Mouse (Mus musculus): ENCODE results near the gene Lcmt1. TPM values are rescaled to one million over a fixed set of nuclear protein-coding genes. Genes with fewer than 3 reads are reported as not detected.

Gene Lcmt1
- polyA plus RNA-seq (2012; rRNA removed), result 15.2 and 17.8 TPM in 2 replicates

DNA sequence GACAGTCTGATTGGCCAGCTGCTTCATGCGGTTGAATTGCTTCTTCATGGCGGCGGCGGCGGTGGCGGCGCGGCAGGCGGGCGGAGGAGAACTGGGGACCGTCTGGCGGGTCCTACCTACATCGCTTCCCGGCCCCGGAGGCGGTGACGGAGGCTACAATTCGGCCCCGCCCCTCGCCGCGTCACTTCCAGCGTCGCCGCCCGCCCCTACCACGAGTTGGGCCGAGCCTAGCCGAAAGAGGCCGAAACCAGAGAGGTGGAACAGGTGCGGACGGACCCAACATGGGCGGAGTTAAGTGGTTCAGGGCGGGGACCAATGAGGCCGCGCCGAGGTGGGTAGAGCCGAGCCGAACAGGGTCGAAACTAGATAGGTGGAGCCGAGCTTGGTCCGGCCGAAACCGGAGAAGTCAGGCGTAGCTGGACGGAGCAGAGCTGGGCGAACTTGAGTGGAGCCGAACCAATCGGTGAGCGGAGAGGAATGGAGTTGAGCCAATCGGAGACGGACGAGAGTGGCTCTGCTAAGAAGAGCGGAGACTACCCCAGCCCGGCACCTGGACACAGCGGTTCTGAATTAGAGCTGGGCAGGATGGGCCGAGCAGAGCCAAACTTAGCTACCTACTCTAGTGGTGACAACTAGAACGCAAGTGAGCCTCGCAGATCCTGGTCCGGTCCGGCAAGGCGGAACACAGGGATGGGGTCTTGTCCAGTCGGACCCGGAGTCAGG lies at the start of gene Lcmt1, which contains the start of gene Arhgap17:
Gene Lcmt1, plus strand, starts transcription at position 26 of the 723 bp plus-strand sequence.
Gene Arhgap17, minus strand, starts transcription at position 157 of the 723 bp plus-strand sequence.
- H3K4me1 ChIP-seq (ENCODE audit: control insufficient read depth, insufficient read depth, low read length), result peaks cover 27% of the 10 kb centered on the region
- TF ChIP-seq POLR2A (IDR thresholded peaks at IDR 0.05; ENCODE audit: borderline replicate concordance, extremely low read depth, low read depth, low read length), result peak; percentile 54; the same call in 1 of the 2 replicates
- TF ChIP-seq CTCF (IDR thresholded peaks at IDR 0.05; ENCODE audit: insufficient read depth, low read length), result no peak
- peak within 1 kb of the TSS; percentile 87 for H3K4me3 ChIP-seq (replicated peaks; ENCODE audit: extremely low read depth, low read depth, low read length)
- WGBS, result under 1% methylated on average over 64 of the region's 64 CpGs
- peak; percentile 94 for DNase-seq

DNA sequence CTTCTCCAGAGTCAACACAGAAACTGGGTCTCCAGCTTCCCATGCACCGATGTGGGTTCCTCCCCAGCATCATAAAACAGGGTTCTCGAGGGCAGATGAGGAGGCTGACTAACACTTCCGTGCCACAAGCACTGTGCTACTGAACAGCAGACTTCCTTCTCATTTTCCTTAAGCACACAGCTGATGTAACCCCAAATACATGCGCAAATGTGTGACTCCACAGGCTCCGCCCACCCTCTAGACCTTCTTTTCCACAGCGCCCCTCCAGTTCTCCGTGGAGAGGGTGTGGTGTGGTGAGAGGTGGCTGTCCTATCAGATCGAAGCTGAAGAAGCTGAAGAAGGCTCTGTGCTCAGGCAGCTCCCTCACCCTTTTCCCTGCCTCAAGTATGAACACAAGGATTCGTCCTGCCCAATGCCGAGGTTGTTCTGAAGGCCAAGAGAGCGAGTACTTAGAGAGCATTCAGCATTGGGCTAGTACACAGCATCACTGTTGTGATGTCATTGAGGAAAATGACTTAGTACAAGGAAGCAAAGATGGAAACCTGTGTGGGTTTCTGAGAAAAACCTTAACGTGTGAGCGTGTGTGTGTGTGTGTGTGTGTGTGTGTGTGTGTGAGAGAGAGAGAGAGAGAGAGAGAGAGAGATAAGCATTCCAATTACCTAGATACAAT lies 47.0 kb upstream of the Lcmt1 start:
- Histone ChIP-seq H3K4me1 (ENCODE audit: control insufficient read depth, insufficient read depth, low read length) (peaks cover 3% of the 10 kb centered on the region; the same call in 1 of the 2 replicates), H3K4me3 (replicated peaks; ENCODE audit: extremely low read depth, low read depth, low read length) (no peak overlapping the region)
- peak; percentile 35 for DNase-seq
- WGBS, result 60% methylated on average over 13 of the region's 13 CpGs
- TF ChIP-seq POLR2A (IDR thresholded peaks at IDR 0.05; ENCODE audit: borderline replicate concordance, extremely low read depth, low read depth, low read length) (no peak), CTCF (IDR thresholded peaks at IDR 0.05; ENCODE audit: insufficient read depth, low read length) (no peak)

DNA sequence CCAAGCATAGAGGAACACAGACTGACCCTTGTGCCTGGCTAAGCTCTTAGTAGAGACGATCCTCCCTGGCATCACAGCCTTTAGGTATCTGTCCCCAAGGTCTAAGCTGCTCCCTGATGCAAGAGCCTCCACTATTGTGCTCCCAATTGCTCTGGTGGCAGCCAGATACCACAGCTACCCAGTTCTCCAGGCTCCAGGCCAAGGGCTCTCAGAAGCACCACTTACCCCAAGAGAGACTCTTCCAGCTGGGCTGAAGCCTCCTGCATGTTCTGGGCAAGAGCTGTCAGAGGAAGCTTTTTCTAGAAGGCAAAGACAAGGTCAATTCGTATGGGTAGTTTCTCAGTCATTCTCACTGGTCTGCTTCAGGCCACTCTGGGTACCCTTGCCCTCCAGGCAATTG lies 46.2 kb upstream of the Lcmt1 start:
- WGBS, result 81% methylated on average over 2 of the region's 2 CpGs
- H3K4me1 ChIP-seq (ENCODE audit: control insufficient read depth, insufficient read depth, low read length), result peaks cover 3% of the 10 kb centered on the region; the same call in 1 of the 2 replicates
- DNase-seq, result peak; percentile 59

DNA sequence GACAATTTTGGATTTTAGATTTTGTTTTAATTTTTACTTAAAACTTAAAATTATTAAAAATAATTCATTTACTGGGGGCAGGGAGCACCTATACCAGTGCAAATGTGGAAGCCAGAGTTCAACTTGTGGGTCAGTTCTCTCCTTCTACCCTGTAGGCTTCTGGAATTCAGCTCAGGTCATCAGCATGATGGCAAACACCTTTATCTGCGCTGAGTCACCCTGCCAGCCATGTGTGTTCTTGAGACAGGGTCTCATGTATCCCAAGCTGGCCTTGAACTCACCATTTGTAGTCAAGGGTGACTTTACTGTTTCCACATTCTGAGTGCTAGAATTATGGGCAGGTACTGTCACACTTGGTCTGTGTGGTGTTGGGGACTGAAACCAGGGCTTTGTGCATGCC lies 45.5 kb upstream of the Lcmt1 start:
- Histone ChIP-seq H3K4me1 (ENCODE audit: control insufficient read depth, insufficient read depth, low read length) (peaks cover 3% of the 10 kb centered on the region; the same call in 1 of the 2 replicates), H3K4me3 (replicated peaks; ENCODE audit: extremely low read depth, low read depth, low read length) (no peak overlapping the region)
- DNase-seq, result no peak
- TF ChIP-seq CTCF (IDR thresholded peaks at IDR 0.05; ENCODE audit: insufficient read depth, low read length) (no peak), POLR2A (IDR thresholded peaks at IDR 0.05; ENCODE audit: borderline replicate concordance, extremely low read depth, low read depth, low read length) (no peak)
- 100% methylated on average over 1 of the region's 1 CpGs for WGBS

More for the DNA sequence above, 46.2 kb upstream of the Lcmt1 start:
- no peak overlapping the region for H3K4me3 ChIP-seq (replicated peaks; ENCODE audit: extremely low read depth, low read depth, low read length)
- no peak for TF ChIP-seq CTCF (IDR thresholded peaks at IDR 0.05; ENCODE audit: insufficient read depth, low read length)

DNA sequence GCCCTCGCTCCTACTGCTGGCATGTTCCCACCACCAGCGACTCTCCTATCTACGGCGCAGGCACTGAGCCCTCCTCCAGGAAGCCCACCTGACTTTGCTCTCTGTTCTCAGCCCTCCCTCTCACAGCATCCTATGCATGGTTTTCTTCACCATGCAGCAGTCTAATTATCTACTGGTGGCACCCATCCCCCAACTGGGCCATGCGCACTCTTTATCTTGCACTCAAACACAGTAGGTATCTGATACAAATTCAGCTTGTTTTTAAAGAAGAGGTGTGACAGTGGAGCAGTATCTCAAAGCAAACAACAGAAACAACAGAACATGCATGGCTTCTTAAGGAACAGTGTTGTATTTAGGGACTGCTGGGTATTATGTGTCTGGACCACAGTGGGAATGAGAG lies 43.5 kb upstream of the Lcmt1 start:
- H3K4me1 ChIP-seq (ENCODE audit: control insufficient read depth, insufficient read depth, low read length), result peaks cover 5% of the 10 kb centered on the region
- TF ChIP-seq POLR2A (IDR thresholded peaks at IDR 0.05; ENCODE audit: borderline replicate concordance, extremely low read depth, low read depth, low read length) (no peak), CTCF (IDR thresholded peaks at IDR 0.05; ENCODE audit: insufficient read depth, low read length) (no peak)
- 94% methylated on average over 5 of the region's 5 CpGs for WGBS
- DNase-seq, result no peak
- no peak overlapping the region for H3K4me3 ChIP-seq (replicated peaks; ENCODE audit: extremely low read depth, low read depth, low read length)

DNA sequence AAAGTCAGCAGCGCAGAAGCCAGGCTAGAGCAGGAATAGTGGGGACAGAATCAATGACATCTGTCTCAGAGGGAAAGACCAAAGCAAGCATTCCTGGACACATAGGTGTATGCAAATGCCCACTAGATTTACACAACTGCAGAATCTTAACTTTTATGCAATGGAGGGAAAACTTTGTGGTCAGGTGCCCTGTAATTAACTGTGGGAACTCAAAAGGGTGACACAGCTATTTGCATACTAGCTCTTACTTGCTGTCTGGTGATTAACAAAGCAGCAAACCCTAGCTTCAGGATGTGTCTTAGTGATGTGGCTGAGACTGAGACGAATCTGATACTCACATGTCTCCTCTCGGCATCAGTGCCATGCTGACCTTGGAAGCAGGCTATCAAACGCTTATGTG lies 42.7 kb upstream of the Lcmt1 start:
- Histone ChIP-seq H3K4me1 (ENCODE audit: control insufficient read depth, insufficient read depth, low read length) (peaks cover 5% of the 10 kb centered on the region), H3K4me3 (replicated peaks; ENCODE audit: extremely low read depth, low read depth, low read length) (no peak overlapping the region)
- TF ChIP-seq POLR2A (IDR thresholded peaks at IDR 0.05; ENCODE audit: borderline replicate concordance, extremely low read depth, low read depth, low read length) (no peak), CTCF (IDR thresholded peaks at IDR 0.05; ENCODE audit: insufficient read depth, low read length) (no peak)
- DNase-seq, result no peak
- 85% methylated on average over 4 of the region's 4 CpGs for WGBS

DNA sequence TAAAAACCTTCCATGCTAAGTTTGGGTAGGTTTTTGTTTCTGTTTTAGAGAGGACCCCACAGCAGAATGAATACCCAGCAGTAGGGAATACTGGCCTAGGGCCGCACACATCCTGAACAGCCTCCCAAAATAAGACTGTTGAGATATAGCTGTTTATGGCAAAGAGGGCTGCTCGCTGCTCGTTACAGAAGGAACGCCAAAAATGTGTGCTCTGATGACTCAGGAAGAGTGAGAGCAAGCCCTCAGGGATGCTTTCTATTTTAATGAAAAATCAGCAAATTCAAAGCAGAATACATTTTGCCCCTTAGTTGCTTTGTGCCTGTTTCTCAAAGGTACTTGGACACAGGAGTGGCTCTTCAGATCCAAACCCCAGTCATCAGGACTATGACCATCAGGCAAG lies 41.7 kb upstream of the Lcmt1 start:
- Histone ChIP-seq H3K4me3 (replicated peaks; ENCODE audit: extremely low read depth, low read depth, low read length) (no peak overlapping the region), H3K4me1 (ENCODE audit: control insufficient read depth, insufficient read depth, low read length) (peaks cover 5% of the 10 kb centered on the region)
- TF ChIP-seq POLR2A (IDR thresholded peaks at IDR 0.05; ENCODE audit: borderline replicate concordance, extremely low read depth, low read depth, low read length), result no peak
- 77% methylated on average over 4 of the region's 4 CpGs for WGBS
- no peak for DNase-seq

DNA sequence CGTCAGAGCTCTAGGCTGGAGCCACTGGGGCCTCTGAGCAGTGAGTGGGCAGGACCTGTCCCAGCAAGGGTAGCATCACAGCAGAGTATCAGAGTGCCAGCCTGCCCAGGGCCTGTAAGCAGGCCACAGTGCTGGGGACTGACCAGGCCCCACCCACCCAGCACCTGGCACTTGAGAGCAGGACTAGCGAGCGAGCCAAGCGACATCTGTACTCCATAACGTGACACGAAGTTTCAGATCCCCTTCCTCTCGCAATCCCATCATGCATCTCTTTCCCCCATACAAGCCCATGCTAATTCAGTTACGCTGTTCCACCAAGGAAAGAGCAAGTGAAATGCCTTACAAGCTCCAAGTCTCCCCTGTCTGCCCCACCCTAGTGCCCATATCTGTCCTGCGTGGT lies 39.1 kb upstream of the Lcmt1 start:
- peaks cover 3% of the 10 kb centered on the region for H3K4me1 ChIP-seq (ENCODE audit: control insufficient read depth, insufficient read depth, low read length)
- H3K4me3 ChIP-seq (replicated peaks; ENCODE audit: extremely low read depth, low read depth, low read length), result no peak overlapping the region
- no peak for DNase-seq
- 84% methylated on average over 9 of the region's 9 CpGs for whole genome bisulfite sequencing
- TF ChIP-seq POLR2A (IDR thresholded peaks at IDR 0.05; ENCODE audit: borderline replicate concordance, extremely low read depth, low read depth, low read length), result no peak
- no peak for TF ChIP-seq CTCF (IDR thresholded peaks at IDR 0.05; ENCODE audit: insufficient read depth, low read length)

DNA sequence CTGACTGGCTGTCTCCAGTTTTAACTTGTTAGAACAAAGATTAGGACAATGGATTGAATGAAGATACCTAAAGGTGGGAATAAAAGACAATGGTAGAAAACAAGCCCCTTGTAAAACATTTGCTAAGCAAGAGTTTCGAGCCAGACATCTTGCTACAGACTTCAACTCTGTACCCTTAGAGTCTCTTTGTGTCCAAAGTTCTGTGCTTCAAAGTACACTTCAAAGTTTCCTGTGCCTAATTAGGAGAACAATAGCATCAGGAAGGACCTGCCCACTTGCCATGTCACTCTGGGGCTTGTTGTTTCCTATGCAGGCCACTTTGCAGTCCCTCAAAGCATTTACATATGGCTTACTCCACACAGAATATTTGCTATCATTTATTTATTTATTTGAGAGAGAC lies 33.3 kb upstream of the Lcmt1 start:
- no peak for DNase-seq
- Histone ChIP-seq H3K4me1 (ENCODE audit: control insufficient read depth, insufficient read depth, low read length) (peaks cover 33% of the 10 kb centered on the region), H3K4me3 (replicated peaks; ENCODE audit: extremely low read depth, low read depth, low read length) (no peak overlapping the region)
- TF ChIP-seq CTCF (IDR thresholded peaks at IDR 0.05; ENCODE audit: insufficient read depth, low read length) (no peak), POLR2A (IDR thresholded peaks at IDR 0.05; ENCODE audit: borderline replicate concordance, extremely low read depth, low read depth, low read length) (no peak)
- 51% methylated on average over 1 of the region's 1 CpGs for WGBS

DNA sequence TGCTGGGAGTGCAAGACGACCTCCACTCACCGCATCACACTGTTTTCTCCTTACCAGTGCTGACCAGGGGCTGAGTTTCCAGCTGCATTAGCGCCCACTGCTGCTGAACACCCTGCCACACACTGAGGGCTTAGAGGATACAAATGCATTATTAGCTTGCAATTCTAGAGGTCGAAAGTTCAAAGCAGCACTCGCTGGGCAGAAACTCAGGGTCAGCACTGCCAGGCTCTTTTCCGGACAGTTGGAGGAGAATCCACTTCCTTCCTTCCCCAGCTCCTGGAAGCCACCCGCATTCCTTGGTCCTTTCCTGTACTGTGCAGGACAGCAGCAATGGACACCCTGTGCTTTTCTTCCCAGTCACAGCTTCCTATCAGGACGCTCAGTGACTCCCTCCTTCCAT lies 31.2 kb upstream of the Lcmt1 start:
- DNase-seq, result no peak
- WGBS, result 47% methylated on average over 8 of the region's 8 CpGs
- peak; percentile 37; the same call in 1 of the 2 replicates for TF ChIP-seq CTCF (IDR thresholded peaks at IDR 0.05; ENCODE audit: insufficient read depth, low read length)
- no peak for TF ChIP-seq POLR2A (IDR thresholded peaks at IDR 0.05; ENCODE audit: borderline replicate concordance, extremely low read depth, low read depth, low read length)
- H3K4me3 ChIP-seq (replicated peaks; ENCODE audit: extremely low read depth, low read depth, low read length), result no peak overlapping the region
- peaks cover 46% of the 10 kb centered on the region for H3K4me1 ChIP-seq (ENCODE audit: control insufficient read depth, insufficient read depth, low read length)
